Mouse (Mus musculus): ENCODE results near the gene Gse1.

Gse1 gene

DNA sequence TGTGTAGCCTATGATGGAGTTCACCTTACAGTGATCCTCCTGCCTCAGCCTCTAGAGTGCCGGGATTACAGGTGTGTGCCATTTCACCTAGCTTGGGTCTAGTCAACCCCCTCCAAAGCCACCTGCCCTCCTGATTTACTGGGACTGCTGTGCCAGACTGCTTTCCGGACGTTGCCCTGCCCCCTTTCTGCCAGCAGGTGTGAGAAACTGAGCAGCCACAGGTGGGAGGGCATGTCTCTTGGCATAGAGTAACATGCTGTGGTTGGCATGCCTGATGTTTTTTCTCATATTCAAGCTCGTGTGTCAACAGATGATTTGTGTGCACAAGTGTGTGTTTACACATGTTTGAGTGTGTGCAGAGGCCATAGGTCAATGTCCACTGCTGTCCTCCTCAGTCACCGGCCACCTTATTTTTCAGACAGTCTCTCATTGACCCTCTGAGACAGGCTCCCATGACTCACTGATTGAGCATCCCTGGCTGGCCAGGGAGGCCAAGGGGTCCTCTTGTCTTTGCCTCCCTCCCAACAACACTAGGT is 15.7 kb downstream of the Gse1 start:
- WGBS = 93% methylated on average over 5 of the region's 5 CpGs

GRCm38 (mm10) chr8:120244553-120244952 is 16.3 kb downstream of the Gse1 start:
- 92% methylated on average over 10 of the region's 10 CpGs for WGBS

DNA sequence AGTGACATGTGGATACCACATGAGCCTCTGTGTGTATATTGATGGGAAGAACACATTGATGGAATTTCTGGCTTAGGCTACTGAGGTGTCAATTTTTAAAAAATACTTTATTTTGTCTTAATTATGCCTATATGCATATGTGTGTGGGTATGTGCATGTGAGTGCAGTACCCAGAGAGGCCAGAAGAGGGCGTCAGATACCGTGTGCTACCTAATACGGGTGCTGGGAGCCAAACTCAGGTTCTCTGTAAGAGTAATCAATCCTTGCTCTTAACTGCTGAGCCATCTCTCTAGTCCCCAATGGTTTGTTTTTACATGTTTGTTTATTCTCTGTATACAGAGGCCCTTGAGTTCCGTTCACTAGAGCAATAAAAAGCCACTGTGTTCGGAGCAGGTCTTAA is 19.4 kb downstream of the Gse1 start:
- 86% methylated on average over 5 of the region's 5 CpGs for WGBS

- 72% methylated on average over 7 of the region's 7 CpGs for WGBS
Measured at GRCm38 (mm10) chr8:120248031-120248430, 19.8 kb downstream of the Gse1 start.

- 87% methylated on average over 4 of the region's 4 CpGs for WGBS
Measured at GRCm38 (mm10) chr8:120248451-120248850, 20.2 kb downstream of the Gse1 start.

DNA sequence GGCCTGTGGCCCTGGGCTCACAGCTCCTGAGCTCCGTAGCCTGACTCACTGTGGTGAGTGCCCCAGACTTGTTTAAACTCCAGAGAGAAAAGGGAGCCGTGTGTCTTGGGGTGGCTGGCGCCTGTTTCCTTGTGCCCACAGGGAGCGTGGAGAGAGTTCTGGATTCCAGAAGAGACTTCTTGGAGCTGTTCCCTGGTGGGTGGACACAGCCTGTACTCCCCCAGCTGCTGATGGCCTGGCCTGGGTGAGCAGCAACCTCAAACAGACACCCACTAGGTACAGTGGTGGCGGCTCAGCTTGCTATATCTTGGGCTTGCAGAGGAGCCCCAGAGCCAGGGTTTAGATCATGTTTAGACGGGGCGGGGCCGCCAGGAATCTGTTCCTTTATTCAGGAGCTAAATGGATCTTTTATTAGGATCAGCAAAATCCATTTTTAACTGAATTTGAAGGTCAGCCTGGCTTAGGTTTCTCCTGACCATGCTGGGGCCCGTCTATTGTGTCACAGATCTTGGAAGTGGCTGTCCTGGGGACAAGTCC is 21.6 kb downstream of the Gse1 start:
- 70% methylated on average over 9 of the region's 9 CpGs for WGBS

DNA sequence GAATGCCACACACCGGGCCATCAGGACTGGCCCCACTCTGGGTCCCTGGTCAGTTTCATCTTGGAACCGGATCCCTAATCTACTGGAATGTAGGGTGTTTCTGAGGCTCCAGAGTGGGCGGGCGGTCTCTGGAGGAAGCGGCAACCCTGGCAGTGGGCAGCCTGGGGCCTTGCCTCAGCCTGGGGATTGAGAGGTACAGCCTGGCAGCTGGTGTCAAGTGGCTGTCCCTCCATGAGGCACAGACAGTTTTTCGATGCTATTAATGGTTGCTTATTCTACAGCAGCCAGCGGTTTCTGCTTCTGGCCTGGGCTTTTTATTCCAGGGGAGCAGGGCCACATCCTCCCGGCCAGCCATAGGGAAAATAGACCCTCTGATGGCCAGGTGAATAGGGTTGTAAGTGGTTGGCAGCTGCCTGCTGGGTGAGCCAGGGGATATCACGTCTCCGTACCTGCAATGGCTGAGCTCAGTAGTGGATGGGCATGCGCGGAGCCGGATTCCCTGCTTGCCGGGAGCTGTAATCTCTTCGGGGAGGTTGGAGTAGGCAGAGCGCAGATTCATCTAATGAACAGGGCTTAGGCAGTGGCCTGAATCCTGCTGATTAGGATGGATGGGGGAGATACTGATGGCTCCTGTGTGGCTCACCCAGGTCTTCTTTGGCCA is 22.6 kb downstream of the Gse1 start:
- WGBS = 79% methylated on average over 16 of the region's 16 CpGs

GRCm38 (mm10) chr8:120251411-120252035 is 23.3 kb downstream of the Gse1 start:
- WGBS = 58% methylated on average over 9 of the region's 9 CpGs

DNA sequence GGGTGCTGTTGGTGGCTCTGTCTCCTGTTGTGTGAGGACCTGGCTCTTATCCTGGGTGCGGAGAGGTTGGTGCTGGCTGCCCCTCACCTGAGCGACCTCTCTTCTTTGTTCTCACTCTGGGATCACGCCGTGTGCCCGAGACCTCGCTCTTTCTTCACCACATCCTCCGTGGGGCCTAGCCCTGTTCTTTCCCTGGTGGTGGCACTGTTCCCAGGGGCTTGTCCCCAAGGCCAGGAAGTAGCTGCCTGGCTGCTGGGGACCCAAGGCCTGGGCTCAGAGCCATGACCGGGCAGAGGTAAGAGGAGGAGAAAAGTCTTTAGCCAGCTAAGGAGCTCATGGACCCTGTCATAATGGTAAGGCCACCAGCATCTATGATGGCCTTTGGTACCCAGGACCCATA is 25.4 kb downstream of the Gse1 start:
- 63% methylated on average over 8 of the region's 8 CpGs for WGBS

DNA sequence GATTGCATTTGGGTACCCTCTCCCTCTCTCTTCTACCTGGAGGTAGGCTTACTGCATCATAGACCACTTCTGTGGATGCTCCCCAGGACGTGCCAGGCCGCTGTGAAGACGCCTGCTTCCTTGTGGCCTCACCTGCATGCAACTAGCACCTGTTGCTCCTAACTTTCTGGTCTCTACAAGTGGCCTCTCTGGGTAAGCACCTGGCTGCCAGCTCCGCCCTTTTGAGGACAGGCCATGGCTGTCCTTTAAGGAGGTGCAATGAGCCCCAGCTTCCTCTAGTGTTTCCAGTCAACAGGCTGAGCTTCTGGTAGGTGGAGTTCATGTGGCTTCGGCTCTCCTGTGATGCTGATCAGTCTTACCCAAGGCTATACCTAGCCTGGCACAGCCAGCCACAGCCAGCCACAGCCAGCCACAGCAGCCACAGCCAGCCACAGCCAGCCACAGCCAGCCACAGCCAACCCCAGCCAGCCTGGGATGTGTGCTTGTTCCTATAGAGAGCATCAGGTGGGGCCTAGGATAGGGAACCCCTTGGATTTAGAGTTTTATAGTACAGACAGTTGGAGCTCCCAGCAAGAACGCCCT is 27.2 kb downstream of the Gse1 start:
- 94% methylated on average over 6 of the region's 6 CpGs for WGBS

GRCm38 (mm10) chr8:120256958-120257357 is 28.7 kb downstream of the Gse1 start:
- 60% methylated on average over 6 of the region's 6 CpGs for WGBS

DNA sequence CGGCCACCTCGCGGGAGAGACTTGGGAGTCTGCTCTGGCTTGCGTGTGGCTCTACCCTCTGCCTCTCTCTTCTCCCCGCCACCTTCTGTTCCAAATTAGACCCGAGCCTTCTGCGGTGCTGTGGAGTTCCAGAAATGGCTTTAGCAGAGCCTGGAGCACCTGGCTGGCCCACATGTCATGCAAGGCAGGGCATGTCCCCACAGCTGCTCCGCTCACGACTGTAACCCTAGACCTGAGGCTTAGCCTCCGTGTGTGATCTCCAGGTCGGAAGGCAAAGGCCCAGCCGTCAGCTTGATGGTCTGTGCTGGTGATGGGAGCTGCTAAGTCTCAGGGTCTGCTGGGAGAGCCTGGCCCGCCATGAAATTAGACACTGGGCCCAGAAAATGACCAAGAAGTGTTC is 30.9 kb downstream of the Gse1 start:
- 92% methylated on average over 13 of the region's 13 CpGs for WGBS

DNA sequence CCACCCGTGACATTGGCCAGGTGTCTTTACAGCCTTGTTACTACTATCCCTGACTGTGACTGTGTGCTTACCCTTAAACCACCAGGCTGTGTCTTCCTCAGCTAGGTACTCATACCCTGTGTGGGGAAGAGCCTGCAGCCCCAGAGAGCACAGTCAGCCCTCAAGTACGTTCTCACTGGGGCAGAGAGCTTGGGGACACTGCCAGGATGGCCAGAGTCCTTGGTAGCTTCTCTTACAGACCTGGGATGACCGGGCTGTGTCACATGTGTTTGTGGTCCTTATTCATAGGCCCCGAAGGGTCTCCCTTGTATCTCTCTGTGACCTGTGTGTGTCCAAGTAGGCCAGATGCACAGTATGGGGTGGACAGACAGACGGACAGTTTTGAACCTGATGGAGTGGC is 32.4 kb downstream of the Gse1 start:
- 97% methylated on average over 5 of the region's 5 CpGs for WGBS

- 79% methylated on average over 21 of the region's 21 CpGs for WGBS
Measured at GRCm38 (mm10) chr8:120261338-120262120, 33.3 kb downstream of the Gse1 start.

- 88% methylated on average over 5 of the region's 5 CpGs for WGBS
Measured at GRCm38 (mm10) chr8:120263879-120264278, 35.6 kb downstream of the Gse1 start.

- whole genome bisulfite sequencing = 26% methylated on average over 13 of the region's 13 CpGs
Measured at GRCm38 (mm10) chr8:120264388-120264943, 36.2 kb downstream of the Gse1 start.

- WGBS = 8% methylated on average over 16 of the region's 16 CpGs
Measured at GRCm38 (mm10) chr8:120264944-120265453, 36.7 kb downstream of the Gse1 start.

DNA sequence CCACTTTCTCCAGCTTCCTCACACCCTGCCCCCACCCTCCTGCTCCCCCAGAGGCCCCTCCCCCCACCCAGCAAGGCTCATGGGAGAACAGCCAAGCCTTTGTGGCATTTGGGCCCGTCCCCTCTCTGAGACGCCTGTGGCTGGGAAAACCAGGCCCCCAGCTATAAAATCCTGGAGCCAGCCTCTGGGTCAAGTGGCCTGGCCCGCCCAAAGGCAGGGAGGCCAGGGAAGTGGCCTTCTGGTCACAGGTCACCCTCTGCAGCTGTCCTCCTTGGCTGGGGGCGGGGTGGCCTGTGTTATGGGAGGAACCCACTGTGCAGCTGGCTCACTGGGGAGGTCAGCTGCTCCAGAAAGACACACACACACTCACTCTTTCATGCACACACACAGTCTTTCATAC is 37.2 kb downstream of the Gse1 start:
- WGBS = 20% methylated on average over 4 of the region's 4 CpGs

- 29% methylated on average over 19 of the region's 19 CpGs for WGBS
Measured at GRCm38 (mm10) chr8:120268541-120268980, 40.3 kb downstream of the Gse1 start.

DNA sequence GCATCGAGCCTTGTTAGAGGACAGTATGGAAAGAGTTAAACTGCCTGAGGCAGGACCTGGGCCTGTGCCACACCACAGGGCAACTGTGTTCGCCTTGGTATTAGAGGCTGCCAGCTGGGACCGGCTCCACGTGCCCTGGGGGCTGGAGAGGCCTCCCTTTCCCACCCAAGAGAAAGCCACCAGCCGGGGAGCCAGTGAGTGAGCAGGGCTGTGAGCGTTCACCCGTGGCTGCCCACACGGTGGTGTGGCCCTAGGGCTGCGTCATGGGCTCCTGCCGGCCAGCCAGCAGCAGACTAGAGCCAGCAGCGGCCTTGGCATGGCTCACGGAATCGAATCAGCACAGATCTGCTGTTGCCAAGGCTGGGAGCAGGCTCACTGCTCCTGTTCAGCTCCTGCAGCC is 42.2 kb downstream of the Gse1 start:
- 55% methylated on average over 13 of the region's 13 CpGs for WGBS

- WGBS = 83% methylated on average over 4 of the region's 4 CpGs
Measured at GRCm38 (mm10) chr8:120273430-120273829, 45.2 kb downstream of the Gse1 start.

All from cerebral cortex, adult 2 months (tissue).